Mouse (Mus musculus) MEL (cell line): ENCODE results near the gene Gm4952. TPM values are rescaled to one million over a fixed set of nuclear protein-coding genes. Genes with fewer than 3 reads are reported as not detected.

Experiments
- DNase-seq: peaks from one replicate; pipeline ENCODE4 v3.0.0; 2011; ENCODE audit warnings: low read depth, low spot score
- H3K27ac ChIP-seq: 2 replicates; pipeline ENCODE4 v1.5.1; 2012; ENCODE audit warnings: low read depth, mild to moderate bottlenecking, control low read depth, low read length, moderate library complexity; ENCODE audit not compliant: control insufficient read depth
- H3K27me3 ChIP-seq, 2 experiments: fragments of 150-350 bp in 1 of 2; sonication (generic) in 1 of 2; 2 replicates each; pipeline ENCODE4 v1.6.1; 2012; ENCODE audit warnings: low read length in 2 of 2, mild to moderate bottlenecking in 2 of 2, improper control_type of control experiment in 1 of 2, moderate library complexity in 1 of 2; ENCODE audit not compliant: insufficient read depth in 2 of 2, control insufficient read depth in 1 of 2
- H3K36me3 ChIP-seq, 2 experiments: 2 replicates each; pipeline ENCODE4 v1.6.1; 2012 to 2014; ENCODE audit warnings: low read length in 2 of 2, improper control_type of control experiment in 1 of 2, inconsistent platforms in 1 of 2, mild to moderate bottlenecking in 1 of 2; ENCODE audit not compliant: insufficient read depth in 2 of 2, control insufficient read depth in 1 of 2
- H3K4me1 ChIP-seq, 2 experiments: fragments of 150-350 bp in 1 of 2; sonication (generic) in 1 of 2; 2 replicates each; pipeline ENCODE4 v1.6.1; 2012; ENCODE audit warnings: low read length in 2 of 2, improper control_type of control experiment in 1 of 2, mild to moderate bottlenecking in 1 of 2; ENCODE audit not compliant: insufficient read depth in 2 of 2, control insufficient read depth in 1 of 2
- H3K4me3 ChIP-seq, 2 experiments: fragments of 150-350 bp in 1 of 2; sonication (generic) in 1 of 2; 2 replicates each; pipeline ENCODE4 v1.5.1; 2012; ENCODE audit warnings: low read depth in 2 of 2, low read length in 2 of 2, mild to moderate bottlenecking in 2 of 2, moderate library complexity in 2 of 2, control low read depth in 1 of 2, improper control_type of control experiment in 1 of 2; ENCODE audit not compliant: control insufficient read depth in 1 of 2, insufficient read depth in 1 of 2
- H3K79me2 ChIP-seq: 2 replicates; pipeline ENCODE4 v1.6.1; 2012; ENCODE audit warnings: mild to moderate bottlenecking, low read length, moderate library complexity; ENCODE audit not compliant: control insufficient read depth, poor library complexity, insufficient read depth
- H3K9ac ChIP-seq: 2 replicates; pipeline ENCODE4 v1.6.1; 2012; ENCODE audit warnings: low read depth, mild to moderate bottlenecking, control low read depth, low read length, moderate library complexity; ENCODE audit not compliant: control insufficient read depth, poor library complexity, severe bottlenecking
- H3K9me3 ChIP-seq: fragments of 150-350 bp; sonication (generic); replicated peaks from 2 replicates; pipeline ENCODE4 v1.6.1; 2012; ENCODE audit warnings: mild to moderate bottlenecking, low read length, improper control_type of control experiment, moderate library complexity; ENCODE audit not compliant: insufficient read depth
- BHLHE40 ChIP-seq: IDR thresholded peaks from 2 replicates; pipeline ENCODE4 v1.6.1; 2012; ENCODE audit warnings: low read depth, mild to moderate bottlenecking, inconsistent platforms, low read length, improper control_type of control experiment, borderline replicate concordance
- CHD1 ChIP-seq: IDR thresholded peaks from 2 replicates; pipeline ENCODE4 v1.6.1; 2012; ENCODE audit warnings: low read depth, mild to moderate bottlenecking, inconsistent platforms, low read length, improper control_type of control experiment
- E2F4 ChIP-seq: IDR thresholded peaks from 2 replicates; pipeline ENCODE4 v1.6.1; 2011; ENCODE audit warnings: low read depth, low read length, improper control_type of control experiment, borderline replicate concordance
- ELF1 ChIP-seq: IDR thresholded peaks from 2 replicates; pipeline ENCODE4 v1.6.1; 2014; ENCODE audit warnings: low read depth, mild to moderate bottlenecking, inconsistent platforms, low read length, improper control_type of control experiment, moderate library complexity
- GABPA ChIP-seq: IDR thresholded peaks from 2 replicates; pipeline ENCODE4 v1.6.1; 2012; ENCODE audit warnings: low read depth, mild to moderate bottlenecking, inconsistent platforms, low read length, improper control_type of control experiment, moderate library complexity
- HCFC1 ChIP-seq: IDR thresholded peaks from 2 replicates; pipeline ENCODE4 v1.6.1; 2012; ENCODE audit warnings: low read depth, mild to moderate bottlenecking, inconsistent platforms, low read length, improper control_type of control experiment, moderate library complexity
- JUND ChIP-seq: IDR thresholded peaks from 2 replicates; pipeline ENCODE4 v1.6.1; 2011; ENCODE audit warnings: low read depth, mild to moderate bottlenecking, improper control_type of control experiment, low read length
- MAZ ChIP-seq: IDR thresholded peaks from 2 replicates; pipeline ENCODE4 v1.6.1; 2012; ENCODE audit warnings: low read depth, mild to moderate bottlenecking, inconsistent platforms, low read length, improper control_type of control experiment
- MEF2A ChIP-seq: IDR thresholded peaks from 2 replicates; pipeline ENCODE4 v1.6.1; 2014; ENCODE audit warnings: low read depth, mild to moderate bottlenecking, inconsistent platforms, low read length, improper control_type of control experiment; ENCODE audit not compliant: poor library complexity, insufficient replicate concordance, severe bottlenecking; ENCODE audit errors: extremely low read depth
- NELFE ChIP-seq: IDR thresholded peaks from 2 replicates; pipeline ENCODE4 v1.6.1; 2011; ENCODE audit warnings: low read depth, low read length, improper control_type of control experiment
- POLR2A ChIP-seq, 2 experiments: IDR thresholded peaks; 2 replicates each; pipeline ENCODE4 v1.6.1; 2011 to 2012; ENCODE audit warnings: low read length in 2 of 2, mild to moderate bottlenecking in 2 of 2, control low read depth in 1 of 2, improper control_type of control experiment in 1 of 2, low read depth in 1 of 2, moderate library complexity in 1 of 2; ENCODE audit not compliant: control insufficient read depth in 1 of 2, insufficient read depth in 1 of 2, poor library complexity in 1 of 2
- POLR2AphosphoS2 ChIP-seq: IDR thresholded peaks from 2 replicates; pipeline ENCODE4 v1.6.1; 2011; ENCODE audit warnings: low read length, improper control_type of control experiment
- POLR2AphosphoS5 ChIP-seq: IDR thresholded peaks from 2 replicates; pipeline ENCODE4 v1.6.1; 2012; ENCODE audit warnings: low read depth, borderline replicate concordance, mild to moderate bottlenecking, inconsistent platforms, low read length, moderate library complexity, mixed read lengths
- RAD21 ChIP-seq: IDR thresholded peaks from 2 replicates; pipeline ENCODE4 v1.6.1; 2011; ENCODE audit warnings: mild to moderate bottlenecking, low read depth, low read length, improper control_type of control experiment
- SIN3A ChIP-seq: IDR thresholded peaks from 2 replicates; pipeline ENCODE4 v1.6.1; 2012; ENCODE audit warnings: low read length, improper control_type of control experiment, inconsistent platforms
- TBP ChIP-seq: IDR thresholded peaks from 2 replicates; pipeline ENCODE4 v1.8.0; 2011; ENCODE audit warnings: low read depth, low read length, improper control_type of control experiment
- USF1 ChIP-seq: IDR thresholded peaks from 2 replicates; pipeline ENCODE4 v1.6.1; 2014; ENCODE audit warnings: low read depth, mild to moderate bottlenecking, inconsistent platforms, low read length, improper control_type of control experiment, moderate library complexity
- USF2 ChIP-seq, 2 experiments: IDR thresholded peaks; 2 replicates each; pipeline ENCODE4 v1.6.1; 2011 to 2012; ENCODE audit warnings: improper control_type of control experiment in 2 of 2, low read length in 2 of 2, borderline replicate concordance in 1 of 2, inconsistent platforms in 1 of 2, low read depth in 1 of 2, mild to moderate bottlenecking in 1 of 2; ENCODE audit not compliant: insufficient read depth in 1 of 2
- ZKSCAN1 ChIP-seq: IDR thresholded peaks from 2 replicates; pipeline ENCODE4 v1.6.1; 2012; ENCODE audit warnings: low read depth, mild to moderate bottlenecking, inconsistent platforms, low read length, improper control_type of control experiment, moderate library complexity
- polyA plus RNA-seq, 2 experiments: library from polyadenylated mRNA; stranded (reverse) in 1 of 2; unstranded in 1 of 2; fragments of >175 nt in 1 of 2; fragments of >200 nt in 1 of 2; gene quantifications; 2 replicates each; pipeline versions ENCODE4 v1.2.1 to v1.2.4; 2012; ENCODE audit warnings: low replicate concordance in 2 of 2, low read depth in 1 of 2; ENCODE audit not compliant: insufficient read length in 2 of 2, insufficient read depth in 1 of 2, missing spikeins in 1 of 2
- total RNA-seq: library from RNA; depleted of rRNA; stranded (reverse); fragments of 300-350 nt; gene quantifications from 2 replicates; pipeline ENCODE4 v1.2.3, GENCODE M21; 2012

The Gm4952 gene
- total and polyA plus RNA-seq, 3 experiments, result 0.06 TPM; not detected in 2

- no peak overlapping the region for H3K27ac ChIP-seq
- no peaks in the 10 kb centered on the region; a peak in 1 of 4 replicates for H3K36me3 ChIP-seq
- no peak overlapping the region for H3K4me3 ChIP-seq
- H3K9me3 ChIP-seq, result no peaks in the 10 kb centered on the region
- TF ChIP-seq HCFC1, result no peak
- TF ChIP-seq SIN3A, result no peak
- TF ChIP-seq POLR2AphosphoS2, result no peak
- TF ChIP-seq MAZ, result no peak
- no peak for TF ChIP-seq POLR2AphosphoS5
- TF ChIP-seq USF1, result no peak
- TF ChIP-seq USF2 (IDR thresholded peaks at IDR 0.05; ENCODE audit: borderline replicate concordance in 1 of 2, insufficient read depth in 1 of 2, low read depth in 1 of 2, low read length in 2 of 2), result no peak
- TF ChIP-seq MEF2A, result no peak
- no peak for TF ChIP-seq TBP
- H3K4me1 ChIP-seq, result no peaks in the 10 kb centered on the region
- H3K27me3 ChIP-seq, result no peaks in the 10 kb centered on the region
- H3K79me2 ChIP-seq, result no peaks in the 10 kb centered on the region
- DNase-seq, result no peak
- H3K9ac ChIP-seq, result no peak overlapping the region
Observed at GRCm38 (mm10) chr19:12556293-12556692, 43.5 kb upstream of the Gm4952 start.

- Histone ChIP-seq H3K79me2 (no peaks in the 10 kb centered on the region), H3K9ac (no peak overlapping the region), H3K4me3 (no peak overlapping the region), H3K36me3 (no peaks in the 10 kb centered on the region; a peak in 1 of 4 replicates), H3K9me3 (no peaks in the 10 kb centered on the region), H3K27me3 (no peaks in the 10 kb centered on the region), H3K4me1 (no peaks in the 10 kb centered on the region; a peak in 1 of 4 replicates), H3K27ac (no peak overlapping the region)
- TF ChIP-seq CHD1 (no peak), ELF1 (no peak), HCFC1 (no peak), RAD21 (no peak), GABPA (no peak), POLR2A (IDR thresholded peaks at IDR 0.05; ENCODE audit: control insufficient read depth in 1 of 2, insufficient read depth in 1 of 2, low read depth in 1 of 2, low read length in 2 of 2, poor library complexity in 1 of 2) (no peak), JUND (no peak), USF2 (IDR thresholded peaks at IDR 0.05; ENCODE audit: borderline replicate concordance in 1 of 2, insufficient read depth in 1 of 2, low read depth in 1 of 2, low read length in 2 of 2) (no peak), ZKSCAN1 (no peak), SIN3A (no peak), BHLHE40 (no peak), NELFE (no peak), E2F4 (no peak)
- DNase-seq, result no peak
Observed at GRCm38 (mm10) chr19:12558219-12558618, 41.6 kb upstream of the Gm4952 start.
